Mouse (Mus musculus) mouse embryonic stem cell (cell line): ENCODE measurements around the gene Rnf130.
"Not testable (repeated sequence)": the region's sequence is repeated elsewhere in the genome, so short reads cannot be mapped to it uniquely, and the experiment has no call there.

Source experiments
- in situ Hi-C, 2 experiments: fragments of 300-500 bp; cut with MboI; formaldehyde crosslinking; loops; 1 replicate in 1 of 2; 3 replicates in 1 of 2; pipeline ENCODE4 v1.14.3; 2019 to 2020; ENCODE audit warnings: low sequenced_read_pairs in 2 of 2, low pct_unique_long_range_greater_than_20kb in 1 of 2, mixed read lengths in 1 of 2; ENCODE audit not compliant: unreplicated experiment in 1 of 2

The Rnf130 gene

DNA sequence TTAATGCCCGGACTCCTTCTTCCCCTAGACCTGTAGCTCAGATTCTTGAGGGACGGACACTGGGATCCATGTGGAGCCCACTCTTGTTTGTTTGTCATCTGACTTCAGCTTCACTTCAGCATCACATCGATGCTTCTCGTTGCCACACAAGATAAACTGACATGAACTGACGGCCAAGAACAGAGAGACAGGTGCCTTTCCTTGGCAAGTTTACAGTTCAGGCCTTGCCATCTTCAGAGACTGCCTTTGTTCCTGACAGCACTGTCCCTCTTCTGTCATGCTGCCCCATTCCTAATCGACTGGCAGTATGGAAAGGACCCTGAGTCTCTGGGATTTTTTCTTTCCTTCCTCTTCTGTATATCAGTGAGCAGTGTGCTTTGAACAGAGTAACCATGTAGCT, 33.9 kb downstream of the Rnf130 start:
- in situ Hi-C loops, result no loop called here

DNA sequence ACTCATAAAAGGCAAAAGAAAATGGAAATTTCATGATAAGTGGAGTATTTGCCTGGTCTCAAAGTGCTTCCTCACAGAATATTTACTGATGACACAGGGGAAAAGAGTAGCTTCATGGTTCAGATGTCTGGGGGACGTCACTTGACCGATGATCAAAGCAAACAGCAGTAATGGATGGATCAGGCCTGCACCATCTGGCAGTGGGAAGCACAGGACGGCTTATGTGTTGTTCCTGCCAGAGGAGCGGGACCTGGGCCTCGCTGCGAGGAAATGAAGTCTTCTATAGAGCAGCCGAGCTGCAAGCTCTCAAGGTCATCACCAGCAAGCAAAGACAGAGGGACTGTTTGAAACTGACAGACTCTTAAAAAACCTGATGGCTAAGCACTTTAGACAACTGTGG, 37.0 kb downstream of the Rnf130 start:
- in situ Hi-C loops, result no loop called here

DNA sequence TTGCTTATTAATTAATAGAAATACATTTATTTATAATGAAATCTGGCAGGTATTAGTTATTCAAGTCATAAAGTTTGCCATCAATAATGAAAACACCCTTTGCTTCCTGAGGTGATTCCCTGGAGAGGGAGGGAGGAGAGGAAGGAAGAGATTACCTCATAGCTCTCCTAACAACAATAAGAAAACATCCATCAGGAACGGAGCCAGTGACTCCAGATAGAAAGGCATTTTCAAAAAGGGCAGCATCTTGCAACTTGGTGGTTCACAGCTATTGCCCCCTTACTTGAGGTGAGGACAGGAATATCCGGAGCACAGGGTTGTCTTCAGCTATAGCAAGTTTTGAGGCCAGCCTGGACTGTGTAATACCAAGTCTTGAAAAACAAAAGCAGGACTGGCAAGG, 40.9 kb downstream of the Rnf130 start:
- in situ Hi-C loops, result no loop called here

DNA sequence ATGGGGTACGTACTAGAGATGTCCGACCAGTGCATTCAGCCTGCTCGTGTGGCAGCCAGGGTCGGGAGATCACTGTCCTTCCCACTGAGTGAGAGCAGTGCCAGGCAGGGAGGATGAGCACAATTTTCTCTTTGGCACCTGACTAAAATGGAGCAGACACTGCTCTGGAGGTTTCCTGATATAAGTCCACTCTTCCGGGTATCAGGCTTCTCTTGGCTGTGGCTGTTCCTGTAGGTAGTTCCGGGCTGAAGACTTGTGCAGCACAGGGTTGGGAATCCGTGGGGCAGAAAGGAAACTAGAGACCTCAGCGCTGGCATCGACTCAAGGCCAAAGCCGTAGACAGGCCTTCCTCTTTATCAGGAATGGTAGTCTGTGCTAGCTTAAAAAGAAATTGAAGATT, 48.7 kb downstream of the Rnf130 start:
- in situ Hi-C loops, result no loop called here

- in situ Hi-C loops, result no loop called here
These were observed 51.6 kb downstream of the Rnf130 start for GRCm38 (mm10) chr11:50076756-50077155.

DNA sequence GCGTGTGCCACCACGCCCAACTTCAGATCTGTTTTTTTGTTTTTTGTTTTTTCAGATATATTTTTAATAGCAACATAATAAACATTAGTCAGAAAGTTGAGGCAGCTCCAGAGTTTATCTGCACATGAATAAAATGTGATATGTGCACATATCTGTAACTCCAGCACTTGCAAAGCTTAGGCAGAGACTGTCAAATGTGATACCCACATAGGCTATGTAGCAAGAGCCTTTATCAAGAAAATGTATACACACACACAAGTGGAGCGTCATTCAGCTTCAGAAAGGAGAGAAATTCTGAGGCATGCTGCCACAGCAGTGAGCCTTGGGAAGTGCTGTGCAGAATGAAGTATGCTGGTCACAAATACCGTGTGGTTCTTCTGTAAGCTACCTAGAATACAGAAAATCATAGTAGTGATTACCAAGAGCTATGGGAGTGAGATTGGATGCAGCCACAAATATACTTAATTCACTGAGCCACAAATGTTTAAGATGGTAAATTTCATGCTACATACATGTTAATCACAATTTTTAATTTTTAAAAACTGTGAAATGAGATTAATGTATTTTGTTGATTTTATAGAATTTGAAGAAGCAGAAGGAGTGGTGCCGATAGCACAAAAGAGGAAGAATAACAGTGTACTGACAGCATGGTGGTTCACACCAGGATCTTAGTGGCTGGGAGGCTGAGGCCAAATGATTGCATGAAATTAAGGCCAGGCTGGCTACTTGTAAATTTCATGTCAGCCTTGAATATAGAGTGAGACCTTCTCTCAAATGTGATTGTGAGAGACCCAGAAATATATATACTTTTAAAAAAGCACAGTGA, 56.4 kb downstream of the Rnf130 start:
- in situ Hi-C loops, result no loop called here

DNA sequence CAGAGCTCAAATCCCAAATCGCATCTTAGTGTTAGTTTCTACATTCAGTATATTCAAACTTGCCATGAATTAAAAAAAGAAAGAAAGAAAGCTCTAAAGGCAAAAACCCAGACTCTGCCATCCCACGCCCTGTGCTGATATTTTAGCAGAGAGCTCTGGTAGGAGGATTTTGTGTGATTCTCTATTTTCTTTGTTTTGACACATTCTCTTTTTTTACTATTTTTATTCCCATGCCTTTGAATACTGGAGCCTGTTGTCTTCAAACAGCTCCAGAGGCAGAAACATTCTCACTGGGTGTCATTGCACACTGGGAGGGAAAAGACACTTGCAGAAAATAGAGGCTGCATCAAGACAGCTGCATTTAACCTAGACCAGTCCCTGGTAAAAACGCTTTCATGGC, 61.1 kb downstream of the Rnf130 start:
- in situ Hi-C loops, result no loop called here

DNA sequence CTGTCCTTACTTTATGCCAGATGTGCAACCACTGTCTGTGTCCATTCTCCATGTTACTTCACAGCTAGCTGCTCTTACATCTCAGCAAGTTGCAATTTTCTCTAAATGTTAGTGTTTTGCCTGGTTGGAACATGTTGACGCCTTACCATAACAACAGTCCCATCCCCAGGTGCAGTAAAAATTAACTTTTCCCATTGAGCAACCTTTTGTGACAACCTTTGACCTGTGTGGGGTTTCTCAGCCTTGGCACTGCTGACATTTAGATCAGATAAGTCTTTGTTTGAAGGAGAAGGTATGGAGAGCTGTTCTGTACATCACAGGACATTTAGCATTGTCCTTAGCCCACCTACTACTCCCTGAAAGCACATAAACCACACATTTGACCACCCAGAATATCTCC, 64.7 kb downstream of the Rnf130 start:
- in situ Hi-C loops, result no loop called here

GRCm38 (mm10) chr11:50090982-50091675, 66.0 kb downstream of the Rnf130 start:
- in situ Hi-C loops, result no loop called here

DNA sequence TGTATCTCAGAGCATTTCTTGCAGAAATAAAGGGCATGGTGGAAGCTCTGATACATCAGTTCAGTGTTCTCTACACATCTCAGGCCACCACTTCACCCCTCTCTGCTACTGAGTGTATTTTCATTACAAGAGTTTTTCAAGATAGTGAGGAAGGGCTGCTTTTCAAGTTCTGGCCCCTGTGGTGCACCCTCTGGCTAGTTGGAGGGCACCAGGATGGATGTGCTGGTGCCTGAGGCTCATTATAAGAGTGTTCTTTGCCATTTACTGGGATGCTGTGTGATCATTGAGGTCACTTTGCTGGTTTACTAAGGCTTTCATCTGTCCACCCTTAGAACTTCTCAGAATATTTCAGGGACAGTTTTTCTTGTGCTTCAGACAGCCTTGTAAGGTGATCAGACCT, 66.5 kb downstream of the Rnf130 start:
- in situ Hi-C loops, result no loop called here

DNA sequence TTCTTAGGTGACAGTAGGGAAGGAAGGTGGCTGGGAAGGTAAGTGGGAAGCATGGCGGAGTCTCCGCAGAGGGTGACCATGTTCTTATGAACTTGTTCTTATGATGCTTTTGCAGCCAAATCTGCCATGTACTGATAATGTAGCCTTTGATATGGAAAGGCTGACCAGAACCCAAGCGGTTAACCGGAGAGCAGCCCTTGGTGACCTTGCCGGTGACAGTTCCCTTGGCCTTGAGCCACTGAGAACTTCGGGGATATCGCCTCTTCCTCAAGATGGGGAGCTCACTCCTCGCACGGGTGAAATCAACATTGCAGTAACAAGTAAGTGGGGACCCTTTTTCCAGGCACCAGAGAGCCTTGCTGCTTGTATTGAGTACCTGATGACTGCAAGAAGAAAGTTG, 70.5 kb downstream of the Rnf130 start:
- in situ Hi-C loops, result no loop called here

DNA sequence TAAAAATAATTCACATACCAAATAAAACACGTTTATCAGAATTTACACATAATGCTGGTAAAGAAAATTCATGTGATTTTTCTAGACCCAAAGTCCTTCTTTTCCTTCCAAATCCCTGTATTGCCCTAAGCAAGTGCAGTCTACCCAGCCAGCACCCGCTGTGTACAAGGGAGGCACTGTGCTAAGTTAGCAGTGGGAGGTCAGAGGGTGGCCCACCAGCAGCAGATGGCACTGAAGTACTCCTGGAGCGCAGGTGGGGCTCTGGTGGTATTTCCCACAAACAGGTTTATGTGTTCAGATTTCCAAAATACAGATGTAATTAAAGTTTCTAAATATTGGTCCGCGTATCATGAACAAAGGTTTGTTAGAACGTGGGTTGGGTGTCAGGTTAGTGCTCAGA, 71.9 kb downstream of the Rnf130 start:
- in situ Hi-C loops, result no loop called here

- in situ Hi-C loops, result no loop called here
These were observed 73.9 kb downstream of the Rnf130 start for GRCm38 (mm10) chr11:50098961-50099481.

DNA sequence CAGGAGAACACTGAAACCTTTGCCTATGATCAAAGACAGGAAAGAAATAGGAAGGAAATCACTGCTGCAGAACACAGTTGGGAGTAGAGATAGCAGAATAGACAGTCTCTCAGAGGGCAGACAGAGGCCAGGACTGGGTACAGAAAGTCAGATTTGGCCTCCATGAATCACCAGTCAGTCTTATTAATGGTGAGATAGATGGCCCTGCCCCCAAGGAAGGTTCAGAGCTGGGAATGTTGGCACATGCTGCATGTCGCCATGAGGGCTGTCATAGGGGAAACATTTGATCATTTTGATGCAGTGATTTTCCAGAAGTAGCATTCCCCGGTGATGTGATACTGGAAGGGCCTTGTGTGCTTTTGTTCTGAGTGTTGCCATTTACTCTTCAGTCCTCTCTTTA, 74.5 kb downstream of the Rnf130 start:
- in situ Hi-C loops, result no loop called here

DNA sequence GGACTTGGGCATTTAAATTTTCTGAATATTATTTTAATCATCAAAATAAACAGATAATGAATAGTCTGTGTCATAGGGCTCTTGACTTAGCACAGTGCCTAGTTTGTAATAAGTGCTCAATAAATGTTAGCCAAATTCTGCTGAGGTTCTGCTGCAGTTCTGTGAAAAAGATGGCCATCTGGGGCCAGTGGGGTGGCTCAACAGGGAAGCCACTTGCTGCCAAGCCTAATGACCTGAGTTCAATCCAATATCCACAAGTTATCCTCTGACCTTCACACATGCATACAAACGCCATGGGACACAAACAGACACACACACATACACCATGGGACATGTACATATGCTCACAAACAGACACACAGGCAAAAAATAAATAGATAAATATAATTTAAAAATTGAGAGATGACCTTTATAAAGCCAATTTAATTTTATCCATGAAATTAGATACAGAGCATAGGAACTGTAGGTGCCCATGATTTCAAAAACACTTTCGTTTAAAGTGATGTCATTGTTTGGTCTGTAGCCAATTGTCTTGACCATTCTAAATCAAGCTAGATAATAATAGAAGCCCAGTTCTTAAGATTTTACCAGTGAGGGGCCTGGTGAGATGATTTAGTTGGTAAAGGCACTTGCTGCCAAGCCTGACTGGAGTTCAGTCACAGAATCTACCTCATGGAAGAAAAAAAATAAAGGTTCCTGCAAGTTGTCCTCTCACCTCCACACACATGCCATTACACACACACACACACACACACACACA, 75.6 kb downstream of the Rnf130 start:
- in situ Hi-C loops, result no loop called here

DNA sequence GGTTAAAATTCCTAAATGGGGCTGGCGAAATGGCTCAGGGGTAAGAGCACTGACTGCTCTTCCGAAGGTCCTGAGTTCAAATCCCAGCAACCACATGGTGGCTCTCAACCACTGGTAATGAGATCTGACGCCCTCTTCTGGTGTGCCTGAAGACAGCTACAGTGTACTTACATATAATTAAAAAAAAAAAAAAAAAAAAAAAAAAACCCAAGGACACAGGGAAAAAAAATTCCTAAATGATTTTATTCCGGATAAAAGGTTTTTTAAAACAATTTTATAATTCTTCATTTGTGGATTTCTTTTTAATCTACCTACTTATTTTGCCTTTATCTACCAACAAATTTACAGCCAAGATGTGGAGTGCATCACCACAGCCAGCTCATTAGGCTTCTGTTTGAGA, 76.8 kb downstream of the Rnf130 start:
- in situ Hi-C loops, result not testable (repeated sequence)

GRCm38 (mm10) chr11:50104016-50104415, 78.9 kb downstream of the Rnf130 start:
- in situ Hi-C loops, result no loop called here

DNA sequence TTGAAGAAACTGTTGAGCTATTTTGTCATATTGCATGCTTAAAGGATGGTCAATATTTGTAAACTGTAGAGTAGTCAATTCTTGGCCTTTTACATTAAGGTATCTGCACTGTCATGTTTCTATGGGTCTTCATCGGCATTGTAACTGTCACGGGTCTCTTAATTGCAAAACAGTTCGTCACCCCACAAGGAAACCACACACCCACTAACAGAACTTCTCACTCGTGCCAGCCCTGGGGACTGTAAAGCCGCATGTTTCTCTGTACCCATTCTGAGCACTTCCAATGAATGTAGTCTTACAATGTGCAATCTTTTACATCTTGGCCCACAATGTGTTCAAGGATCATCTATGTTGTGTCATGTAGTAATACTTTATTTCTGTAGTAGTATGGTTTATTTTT, 80.1 kb downstream of the Rnf130 start:
- in situ Hi-C loops, result no loop called here

GRCm38 (mm10) chr11:50106024-50106423, 80.9 kb downstream of the Rnf130 start:
- in situ Hi-C loops, result no loop called here
